Mouse (Mus musculus) layer of hippocampus, adult 11-12 months (tissue): ENCODE results near the gene Efcab6.

Experiments
- DNase-seq: peaks from one replicate; pipeline ENCODE4 v3.0.0; 2022; ENCODE audit warnings: low spot score

Gene Efcab6

GRCm38 (mm10) chr15:83877898-83878297 lies 187.3 kb downstream of the Efcab6 start:
- DNase-seq: no peak

- no peak for DNase-seq
These were observed 187.9 kb downstream of the Efcab6 start for GRCm38 (mm10) chr15:83877155-83877866.

- no peak for DNase-seq
These were observed 194.2 kb downstream of the Efcab6 start for GRCm38 (mm10) chr15:83870936-83871335.

GRCm38 (mm10) chr15:83865626-83866025 lies 199.6 kb downstream of the Efcab6 start:
- DNase-seq: no peak

GRCm38 (mm10) chr15:83857129-83857528 lies 208.1 kb downstream of the Efcab6 start:
- peak; percentile 79 for DNase-seq

GRCm38 (mm10) chr15:83853400-83853811 lies 211.8 kb downstream of the Efcab6 start:
- peak; percentile 59 for DNase-seq

- no peak for DNase-seq
These were observed 217.0 kb downstream of the Efcab6 start for GRCm38 (mm10) chr15:83848193-83848592.

- no peak for DNase-seq
These were observed 217.7 kb downstream of the Efcab6 start for GRCm38 (mm10) chr15:83847512-83847911.

- DNase-seq: no peak
These were observed 218.6 kb downstream of the Efcab6 start for GRCm38 (mm10) chr15:83846592-83846991.

- no peak for DNase-seq
These were observed 219.4 kb downstream of the Efcab6 start for GRCm38 (mm10) chr15:83845734-83846133.

GRCm38 (mm10) chr15:83842915-83843789 lies 222.0 kb downstream of the Efcab6 start:
- no peak for DNase-seq

- no peak for DNase-seq
These were observed 222.8 kb downstream of the Efcab6 start for GRCm38 (mm10) chr15:83842419-83842818.

- peak; percentile 39 for DNase-seq
These were observed 224.0 kb downstream of the Efcab6 start for GRCm38 (mm10) chr15:83840950-83841719.

- DNase-seq: no peak
These were observed 232.9 kb downstream of the Efcab6 start for GRCm38 (mm10) chr15:83832265-83832664.

GRCm38 (mm10) chr15:83829226-83829625 lies 236.0 kb downstream of the Efcab6 start:
- no peak for DNase-seq

- peak; percentile 51 for DNase-seq
These were observed 237.2 kb downstream of the Efcab6 start for GRCm38 (mm10) chr15:83828011-83828410.
